Mouse (Mus musculus): ENCODE measurements at regions not wholly inside any gene's neighbourhood (a gene's known extent, or its start where the extent isn't known, plus 50 kb on each side); places are given as distances from the start of the nearest gene placed in this dataset.

- no peak for DNase-seq
These were observed 321.7 kb upstream of the Thsd7b start for GRCm38 (mm10) chr1:128951436-128951835.

- no peak for DNase-seq
These were observed 322.6 kb upstream of the Thsd7b start for GRCm38 (mm10) chr1:128950512-128950911.

GRCm38 (mm10) chr1:128914811-128915210, 322.7 kb upstream of the Cxcr4 start:
- DNase-seq = no peak

GRCm38 (mm10) chr1:128912532-128912931, 320.4 kb upstream of the Cxcr4 start:
- no peak for DNase-seq

GRCm38 (mm10) chr1:128907566-128907965, 315.5 kb upstream of the Cxcr4 start:
- DNase-seq = no peak

GRCm38 (mm10) chr1:128898025-128898424, 305.9 kb upstream of the Cxcr4 start:
- no peak for DNase-seq

GRCm38 (mm10) chr1:128894546-128894945, 302.5 kb upstream of the Cxcr4 start:
- DNase-seq = no peak

- no peak for DNase-seq
These were observed 286.2 kb upstream of the Cxcr4 start for GRCm38 (mm10) chr1:128878291-128878690.

GRCm38 (mm10) chr1:128875289-128875688, 283.2 kb upstream of the Cxcr4 start:
- DNase-seq = peak; percentile 39

- DNase-seq = no peak
These were observed 282.1 kb upstream of the Cxcr4 start for GRCm38 (mm10) chr1:128874190-128874589.

- DNase-seq = no peak
These were observed 276.7 kb upstream of the Cxcr4 start for GRCm38 (mm10) chr1:128868761-128869160.

GRCm38 (mm10) chr1:128860537-128860936, 268.4 kb upstream of the Cxcr4 start:
- no peak for DNase-seq

GRCm38 (mm10) chr1:128860094-128860493, 268.0 kb upstream of the Cxcr4 start:
- no peak for DNase-seq

- no peak for DNase-seq
These were observed 266.6 kb upstream of the Cxcr4 start for GRCm38 (mm10) chr1:128858661-128859060.

- no peak for DNase-seq
These were observed 264.8 kb upstream of the Cxcr4 start for GRCm38 (mm10) chr1:128856933-128857332.

- no peak for DNase-seq
These were observed 262.6 kb upstream of the Cxcr4 start for GRCm38 (mm10) chr1:128854649-128855048.

GRCm38 (mm10) chr1:128853286-128853685, 261.2 kb upstream of the Cxcr4 start:
- no peak for DNase-seq

- DNase-seq = no peak
These were observed 245.3 kb upstream of the Cxcr4 start for GRCm38 (mm10) chr1:128837361-128837760.

GRCm38 (mm10) chr1:128835510-128835909, 243.4 kb upstream of the Cxcr4 start:
- DNase-seq = no peak

GRCm38 (mm10) chr1:128833096-128833715, 241.1 kb upstream of the Cxcr4 start:
- no peak for DNase-seq

GRCm38 (mm10) chr1:128832201-128832883, 240.2 kb upstream of the Cxcr4 start:
- DNase-seq = peak; percentile 82

- DNase-seq = no peak
These were observed 238.7 kb upstream of the Cxcr4 start for GRCm38 (mm10) chr1:128830671-128831240.

- peak; percentile 51 for DNase-seq
These were observed 237.4 kb upstream of the Cxcr4 start for GRCm38 (mm10) chr1:128829536-128829935.

GRCm38 (mm10) chr1:128826419-128826818, 234.3 kb upstream of the Cxcr4 start:
- no peak for DNase-seq
